Mouse (Mus musculus) heart, adult 2 months (tissue): ENCODE measurements around the gene Hoxd12. TPM values are rescaled to one million over a fixed set of nuclear protein-coding genes. Genes with fewer than 3 reads are reported as not detected.

Source experiments
- DNase-seq, 2 experiments: peaks; one replicate each; pipeline ENCODE4 v3.0.0; 2021
- H3K27ac ChIP-seq: fragments of 200-600 bp; 2 replicates; pipeline ENCODE4 v1.8.1; 2022
- H3K27me3 ChIP-seq: fragments of 200-500 bp; 2 replicates; pipeline ENCODE4 v1.6.1; 2012; ENCODE audit warnings: mild to moderate bottlenecking, low read length, inconsistent platforms, mixed read lengths; ENCODE audit not compliant: control insufficient read depth, insufficient read depth
- H3K36me3 ChIP-seq: fragments of 200-500 bp; 2 replicates; pipeline ENCODE4 v1.6.1; 2012; ENCODE audit warnings: low read length, inconsistent platforms; ENCODE audit not compliant: control insufficient read depth, insufficient read depth
- H3K4me1 ChIP-seq: fragments of 200-500 bp; 2 replicates; pipeline ENCODE4 v1.6.1; 2011; ENCODE audit warnings: low read length; ENCODE audit not compliant: control insufficient read depth, insufficient read depth
- H3K4me3 ChIP-seq: fragments of 200-600 bp; 2 replicates; pipeline ENCODE4 v1.8.1; 2022
- H3K79me2 ChIP-seq: fragments of 200-500 bp; replicated peaks from 2 replicates; pipeline ENCODE4 v1.6.1; 2012; ENCODE audit warnings: mild to moderate bottlenecking, inconsistent platforms, low read length, moderate library complexity, mixed read lengths; ENCODE audit not compliant: control insufficient read depth, insufficient read depth
- H3K9ac ChIP-seq: fragments of 200-500 bp; 2 replicates; pipeline ENCODE4 v1.6.1; 2012; ENCODE audit warnings: low read depth, mild to moderate bottlenecking, control low read depth, inconsistent platforms, low read length, mixed read lengths
- CTCF ChIP-seq: fragments of 200-600 bp; IDR thresholded peaks from 2 replicates; pipeline ENCODE4 v1.8.1; 2022; ENCODE audit warnings: antibody characterized with exemption, mild to moderate bottlenecking, moderate library complexity
- EP300 ChIP-seq: fragments of 200-500 bp; IDR thresholded peaks from 2 replicates; pipeline ENCODE4 v1.6.1; 2011; ENCODE audit warnings: low read depth, low read length, control low read depth; ENCODE audit not compliant: insufficient read depth
- POLR2A ChIP-seq: fragments of 200-500 bp; IDR thresholded peaks from 2 replicates; pipeline ENCODE4 v1.6.1; 2011; ENCODE audit warnings: mild to moderate bottlenecking, low read depth, low read length, control low read depth; ENCODE audit not compliant: insufficient read depth
- WGBS: fragments of 180-500 bp; shearing (Covaris S2); methylation state at CpG from one replicate; pipeline ENCODE4 v1.1.7; 2018; 5-methylcytosine and 5-hydroxymethylcytosine counted together
- intact Hi-C: fragments of 180-260 bp; cut with DNase I; formaldehyde crosslinking; loops from one replicate; pipeline ENCODE4 v1.15.1; 2025
- polyA plus RNA-seq: library from polyadenylated mRNA; depleted of rRNA; stranded (reverse); fragments of >200 nt; gene quantifications from 2 replicates; pipeline ENCODE4 v1.2.3, GENCODE M21; 2012
- total RNA-seq, 2 experiments: library from RNA; stranded (reverse); gene quantifications; 2 replicates each; pipeline ENCODE4 v1.2.3; 2021

The Hoxd12 gene
- total and polyA plus RNA-seq, 3 experiments: not detected

DNA sequence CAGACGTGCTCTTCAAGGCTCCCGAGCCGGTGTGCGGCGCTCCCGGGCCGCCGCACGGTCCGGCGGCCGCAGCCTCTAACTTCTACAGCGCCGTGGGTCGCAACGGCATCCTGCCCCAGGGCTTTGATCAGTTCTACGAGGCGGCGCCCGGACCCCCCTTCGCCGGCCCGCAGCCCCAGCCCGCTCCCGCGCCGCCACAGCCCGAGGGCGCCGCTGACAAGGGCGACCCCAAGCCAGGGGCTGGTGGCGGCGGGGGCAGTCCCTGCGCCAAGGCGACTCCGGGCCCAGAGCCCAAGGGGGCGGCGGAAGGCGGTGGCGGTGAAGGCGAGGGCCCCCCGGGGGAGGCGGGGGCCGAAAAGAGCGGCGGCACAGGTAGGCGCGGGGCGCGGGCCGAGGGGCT is 8.0 kb downstream of the Hoxd12 start:
- WGBS: 1% methylated on average over 50 of the region's 51 CpGs

DNA sequence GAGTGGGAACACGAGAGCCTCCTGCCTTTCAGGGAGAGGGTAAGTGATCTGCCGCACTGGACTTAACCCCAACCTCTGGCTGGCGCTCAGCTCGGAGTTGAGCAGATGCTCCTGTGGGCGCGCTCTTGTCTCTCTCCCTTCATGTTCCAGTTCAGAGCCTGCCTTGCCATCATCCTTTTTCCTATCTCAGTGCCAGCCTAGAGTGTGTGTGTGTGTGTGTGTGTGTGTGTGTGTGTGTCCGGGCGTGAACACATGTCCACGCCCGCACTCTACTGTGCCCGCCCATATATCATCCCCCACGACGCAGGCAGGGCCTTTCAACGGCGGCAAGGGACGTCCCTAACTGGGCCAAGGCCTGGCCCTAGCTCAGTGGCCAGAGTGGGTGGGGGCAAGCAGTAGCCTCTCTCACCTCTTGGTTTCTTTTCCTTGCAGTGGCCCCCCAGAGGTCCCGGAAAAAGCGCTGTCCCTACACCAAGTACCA is 8.7 kb downstream of the Hoxd12 start:
- 4% methylated on average over 18 of the region's 18 CpGs for WGBS
- no peak overlapping the region for H3K27ac ChIP-seq

More for the DNA sequence above, 8.0 kb downstream of the Hoxd12 start:
- no peaks in the 10 kb centered on the region for H3K79me2 ChIP-seq
- TF ChIP-seq EP300 (no peak), CTCF (no peak), POLR2A (no peak)
- no peak overlapping the region for H3K27ac ChIP-seq
- intact Hi-C loops: no loop called here
- peaks cover 41% of the 10 kb centered on the region for H3K27me3 ChIP-seq
- H3K36me3 ChIP-seq: no peaks in the 10 kb centered on the region
- no peak overlapping the region for H3K9ac ChIP-seq
- no peak overlapping the region for H3K4me3 ChIP-seq
- H3K4me1 ChIP-seq: no peaks in the 10 kb centered on the region
- no peak for DNase-seq

DNA sequence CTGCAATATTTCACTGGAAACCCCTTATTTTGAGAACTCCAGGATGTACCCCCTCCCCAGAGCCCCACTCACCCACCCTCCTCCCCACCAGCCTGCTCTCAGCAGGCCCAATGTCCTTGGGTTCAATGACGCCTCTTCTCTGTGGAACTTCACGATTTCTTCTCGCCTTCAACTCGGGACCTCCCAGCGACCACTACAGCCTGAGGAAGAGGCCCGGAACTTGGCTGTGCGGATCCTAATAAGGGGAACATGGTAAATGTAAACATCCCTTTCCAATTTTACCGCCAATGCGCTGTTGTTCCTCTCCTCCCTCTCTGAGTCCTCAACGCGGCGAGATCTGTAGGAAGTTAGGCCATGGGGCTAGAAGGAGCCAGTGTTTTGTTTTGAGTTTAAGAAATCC is 9.3 kb downstream of the Hoxd12 start:
- WGBS: 7% methylated on average over 12 of the region's 12 CpGs
- H3K4me3 ChIP-seq: no peak overlapping the region
- no peak overlapping the region for H3K9ac ChIP-seq
- H3K36me3 ChIP-seq: no peaks in the 10 kb centered on the region
- DNase-seq: no peak
- TF ChIP-seq CTCF: no peak
- no peak for TF ChIP-seq EP300
- TF ChIP-seq POLR2A: no peak
- H3K27me3 ChIP-seq: peaks cover 44% of the 10 kb centered on the region
- H3K4me1 ChIP-seq: no peaks in the 10 kb centered on the region
- H3K27ac ChIP-seq: no peak overlapping the region
- intact Hi-C loops: no loop called here
- H3K79me2 ChIP-seq: no peaks in the 10 kb centered on the region

More for the DNA sequence above, 8.7 kb downstream of the Hoxd12 start:
- no peak for DNase-seq
- H3K36me3 ChIP-seq: no peaks in the 10 kb centered on the region
- no peak overlapping the region for H3K9ac ChIP-seq
- H3K27me3 ChIP-seq: peaks cover 43% of the 10 kb centered on the region
- intact Hi-C loops: no loop called here
- TF ChIP-seq CTCF: no peak
- TF ChIP-seq POLR2A: no peak
- no peak for TF ChIP-seq EP300
- no peaks in the 10 kb centered on the region for H3K4me1 ChIP-seq
- H3K4me3 ChIP-seq: no peak overlapping the region
- no peaks in the 10 kb centered on the region for H3K79me2 ChIP-seq

DNA sequence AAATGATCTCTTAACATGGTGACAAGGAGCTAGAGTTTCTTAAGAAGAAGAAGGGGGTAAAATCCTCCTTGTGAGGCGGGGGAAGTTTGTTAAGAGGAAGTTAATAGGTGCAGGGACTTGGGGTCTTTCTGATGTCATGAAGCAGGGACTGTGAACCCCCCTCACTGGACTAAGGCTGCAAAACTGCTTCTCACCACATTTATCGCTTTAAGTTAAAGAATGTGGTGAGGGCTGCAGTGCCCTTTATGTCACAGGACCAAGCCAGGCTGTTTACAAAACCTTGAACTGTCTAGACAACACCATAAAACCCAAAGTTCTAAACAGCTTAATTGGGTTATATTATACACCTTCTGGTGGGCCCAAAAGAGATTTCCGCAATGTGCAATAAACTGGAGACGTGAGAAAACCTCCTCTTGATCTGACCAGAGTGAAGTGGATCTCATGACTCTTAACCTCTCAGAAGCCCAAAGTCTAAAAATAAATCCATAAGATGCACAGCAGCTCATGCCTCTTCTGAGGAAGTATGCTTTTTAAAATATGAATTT is 10.3 kb downstream of the Hoxd12 start:
- 27% methylated on average over 4 of the region's 4 CpGs for WGBS
- intact Hi-C loops: no loop called here
- no peak for DNase-seq

DNA sequence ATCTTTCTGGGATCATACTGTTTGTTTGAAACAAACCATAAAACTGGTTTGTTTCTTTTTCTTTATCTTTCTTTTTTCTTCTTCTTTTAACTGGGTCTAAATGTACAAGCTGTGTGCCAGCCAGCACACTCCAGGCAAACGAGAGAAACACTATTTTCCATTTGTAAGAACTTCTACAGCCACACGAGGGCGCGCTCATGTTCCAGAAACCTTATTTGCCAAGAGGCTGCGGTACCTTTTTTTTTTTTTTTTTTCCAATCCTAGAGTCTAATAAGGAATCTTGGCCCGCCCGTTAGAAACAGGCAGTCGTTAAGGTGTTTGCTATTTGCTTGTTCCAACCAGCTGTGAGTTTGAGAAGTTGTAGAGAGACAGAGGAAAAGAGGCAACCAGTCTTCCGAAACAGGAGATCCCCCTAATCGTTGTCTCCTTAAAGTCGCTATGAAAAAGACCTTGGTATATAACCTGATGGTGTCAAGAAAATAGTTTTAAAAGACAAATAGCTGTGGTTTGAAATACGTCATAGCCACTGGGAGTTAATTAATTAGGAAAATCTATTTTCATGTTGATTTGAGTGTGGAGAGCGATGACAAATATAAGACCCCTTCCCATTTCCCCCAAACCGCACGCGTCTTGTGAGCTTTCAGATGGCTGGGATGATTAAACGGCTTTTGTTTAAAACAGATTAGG is 11.6 kb downstream of the Hoxd12 start:
- WGBS: 12% methylated on average over 17 of the region's 17 CpGs
- DNase-seq: peak; percentile 47 to 68
- Histone ChIP-seq H3K27me3 (peaks cover 39% of the 10 kb centered on the region), H3K9ac (no peak overlapping the region), H3K36me3 (no peaks in the 10 kb centered on the region), H3K4me1 (no peaks in the 10 kb centered on the region), H3K4me3 (no peak overlapping the region), H3K27ac (no peak overlapping the region), H3K79me2 (no peaks in the 10 kb centered on the region)
- intact Hi-C loops: no loop called here
- TF ChIP-seq EP300 (no peak), CTCF (peak; percentile 78)

More for the DNA sequence above, 10.3 kb downstream of the Hoxd12 start:
- Histone ChIP-seq H3K4me1 (no peaks in the 10 kb centered on the region), H3K4me3 (no peak overlapping the region), H3K79me2 (no peaks in the 10 kb centered on the region), H3K27me3 (peaks cover 42% of the 10 kb centered on the region), H3K9ac (no peak overlapping the region), H3K36me3 (no peaks in the 10 kb centered on the region), H3K27ac (no peak overlapping the region)
- no peak for TF ChIP-seq POLR2A
- no peak for TF ChIP-seq EP300
- TF ChIP-seq CTCF: no peak

DNA sequence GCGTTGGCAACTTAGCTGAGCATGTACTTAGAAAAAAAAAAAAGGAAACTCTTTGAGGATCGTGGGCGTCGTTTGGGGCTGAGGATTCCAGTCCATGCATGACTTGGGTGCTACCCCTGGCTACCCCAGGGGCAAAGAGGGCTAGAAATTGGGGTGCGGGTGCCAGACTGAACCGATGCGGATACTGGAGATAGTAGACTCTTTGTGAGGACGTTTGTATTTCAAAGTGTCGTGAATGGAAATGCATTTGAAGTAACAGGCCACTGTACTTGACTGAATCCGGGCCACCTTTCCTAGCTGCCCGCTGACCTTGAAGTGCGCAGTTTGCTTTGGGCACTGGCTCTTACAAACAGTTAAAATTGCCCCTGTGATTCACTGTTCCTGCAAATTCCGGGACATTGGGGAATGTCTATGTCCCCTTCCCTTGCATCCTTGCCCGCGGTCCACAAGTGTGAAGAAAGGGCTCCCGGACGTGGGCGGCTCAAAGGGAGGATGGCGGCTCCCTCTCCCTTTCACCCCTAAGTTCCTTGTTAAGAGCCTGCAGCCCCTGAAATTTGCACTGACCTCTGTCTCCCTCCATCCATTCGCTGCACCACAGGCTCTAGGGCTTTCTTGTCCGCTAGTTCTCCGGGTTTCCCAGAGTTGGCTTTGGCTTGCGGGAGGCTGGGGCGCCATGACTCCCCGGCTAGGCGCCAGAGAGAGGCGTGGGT is 12.3 kb downstream of the Hoxd12 start:
- DNase-seq: no peak
- H3K27ac ChIP-seq: no peak overlapping the region
- intact Hi-C loops: no loop called here
- peaks cover 38% of the 10 kb centered on the region for H3K27me3 ChIP-seq
- WGBS: 3% methylated on average over 27 of the region's 27 CpGs
- H3K9ac ChIP-seq: no peak overlapping the region
- no peaks in the 10 kb centered on the region for H3K4me1 ChIP-seq
- no peaks in the 10 kb centered on the region for H3K36me3 ChIP-seq
- H3K4me3 ChIP-seq: no peak overlapping the region
- TF ChIP-seq POLR2A (no peak), CTCF (no peak), EP300 (no peak)
- no peaks in the 10 kb centered on the region for H3K79me2 ChIP-seq
